In genomic region chr1:133843370-133843769, GRCm38 (mm10) we compare ENCODE assay signal across 13 mouse cellular contexts. TPM values are rescaled to one million over a fixed set of nuclear protein-coding genes. Genes with fewer than 3 reads are reported as not detected.
DNase-seq lines count a peak whose midpoint lies in the region; ATAC-seq and TF ChIP-seq lines count a peak whose summit lies in the region.
"Had no signal": no experiment of that assay in that cellular context is flagged by ENCODE, and none has a peak within 500 bp of the region (broad histone marks: within the 10 kb centered on the region; RNA-seq: fewer than 3 reads in every experiment).

No protein-coding gene starts in this region.

- H3K27me3 ChIP-seq in intestine, embryonic 14.5 days (replicated peaks; ENCODE audit: control insufficient read depth, insufficient read depth, low read length): no peaks in the 10 kb centered on the region
- H3K27me3 ChIP-seq in intestine, postnatal 0 days (replicated peaks; ENCODE audit: control insufficient read depth, insufficient read depth, low read length): no peaks in the 10 kb centered on the region
- H3K27me3 ChIP-seq in midbrain, embryonic 11.5 days (ENCODE audit: control insufficient read depth, insufficient read depth, low read length): no peaks in the 10 kb centered on the region
- no peaks in the 10 kb centered on the region for H3K27me3 ChIP-seq in midbrain, embryonic 13.5 days
- no peaks in the 10 kb centered on the region for H3K27me3 ChIP-seq in lung, embryonic 16.5 days (ENCODE audit: control insufficient read depth, insufficient read depth, low read depth, low read length)
- H3K27me3 ChIP-seq: neural tube, embryonic 13.5 days had no signal

- no peak for TF ChIP-seq CTCF in intestine, postnatal 0 days (IDR thresholded peaks at IDR 0.05; ENCODE audit: low read depth)

- no peaks in the 10 kb centered on the region for H3K36me3 ChIP-seq in intestine, embryonic 14.5 days (ENCODE audit: control insufficient read depth, insufficient read depth, low read length)
- H3K36me3 ChIP-seq in intestine, postnatal 0 days (ENCODE audit: control insufficient read depth, insufficient read depth): no peaks in the 10 kb centered on the region
- no peaks in the 10 kb centered on the region for H3K36me3 ChIP-seq in midbrain, embryonic 11.5 days (ENCODE audit: control insufficient read depth, insufficient read depth, low read length)
- H3K36me3 ChIP-seq in midbrain, embryonic 13.5 days: no peaks in the 10 kb centered on the region
- no peaks in the 10 kb centered on the region for H3K36me3 ChIP-seq in lung, embryonic 16.5 days (ENCODE audit: control insufficient read depth, insufficient read depth, low read length)
- H3K36me3 ChIP-seq: neural tube, embryonic 13.5 days had no signal

- no peak overlapping the region for H3K4me3 ChIP-seq in intestine, embryonic 14.5 days (ENCODE audit: low read depth, low read length)
- H3K4me3 ChIP-seq in intestine, postnatal 0 days (ENCODE audit: low read depth, low read length): no peak overlapping the region
- no peak overlapping the region for H3K4me3 ChIP-seq in midbrain, embryonic 11.5 days (ENCODE audit: low read depth, low read length)
- no peak overlapping the region for H3K4me3 ChIP-seq in midbrain, embryonic 13.5 days (replicated peaks)
- no peak overlapping the region for H3K4me3 ChIP-seq in lung, embryonic 16.5 days (ENCODE audit: low read length)
- H3K4me3 ChIP-seq: neural tube, embryonic 13.5 days had no signal

- peaks cover 13% of the 10 kb centered on the region; the same call in 1 of the 2 replicates for H3K4me1 ChIP-seq in intestine, embryonic 14.5 days (replicated peaks; ENCODE audit: control insufficient read depth, insufficient read depth, low read length)
- H3K4me1 ChIP-seq in intestine, postnatal 0 days (replicated peaks; ENCODE audit: control insufficient read depth, insufficient read depth, low read length): no peaks in the 10 kb centered on the region
- H3K4me1 ChIP-seq in midbrain, embryonic 11.5 days (ENCODE audit: control insufficient read depth, insufficient read depth, low read length): peaks cover 2% of the 10 kb centered on the region; the same call in 1 of the 2 replicates
- peaks cover 24% of the 10 kb centered on the region for H3K4me1 ChIP-seq in midbrain, embryonic 13.5 days (replicated peaks)
- H3K4me1 ChIP-seq in lung, embryonic 16.5 days (replicated peaks; ENCODE audit: control insufficient read depth, insufficient read depth, low read length): peaks cover 8% of the 10 kb centered on the region

- no peak overlapping the region for H3K9ac ChIP-seq in intestine, embryonic 14.5 days (ENCODE audit: low read length)
- no peak overlapping the region for H3K9ac ChIP-seq in intestine, postnatal 0 days (ENCODE audit: low read depth, low read length)
- H3K9ac ChIP-seq in midbrain, embryonic 11.5 days (ENCODE audit: low read length): no peak overlapping the region
- H3K9ac ChIP-seq in midbrain, embryonic 13.5 days (replicated peaks): no peak overlapping the region
- H3K9ac ChIP-seq in lung, embryonic 16.5 days (ENCODE audit: low read length): no peak overlapping the region
- H3K9ac ChIP-seq: neural tube, embryonic 13.5 days had no signal

- no peak for DNase-seq in intestine, embryonic 14.5 days (ENCODE audit: low spot score)
- no peak for DNase-seq in midbrain, embryonic 11.5 days (ENCODE audit: low spot score, missing footprints)
- DNase-seq in ovary, adult 18-20 months (ENCODE audit: low spot score): no peak
- no peak for DNase-seq in layer of hippocampus, adult 8-10 months (ENCODE audit: low spot score in 2 of 2)
- DNase-seq in layer of hippocampus, postnatal 10 days (ENCODE audit: low spot score in 2 of 2): no peak
- DNase-seq: adrenal gland, postnatal 36 days; cerebellum, adult 11-12 months; heart, postnatal 10 days; left cerebral cortex, postnatal 4 days had no signal

- no peak overlapping the region for H3K4me2 ChIP-seq in intestine, embryonic 14.5 days (ENCODE audit: low read length)
- no peak overlapping the region for H3K4me2 ChIP-seq in intestine, postnatal 0 days (replicated peaks; ENCODE audit: low read depth)
- no peak overlapping the region for H3K4me2 ChIP-seq in midbrain, embryonic 11.5 days
- H3K4me2 ChIP-seq in midbrain, embryonic 13.5 days (replicated peaks): no peak overlapping the region
- H3K4me2 ChIP-seq in lung, embryonic 16.5 days (ENCODE audit: low read depth, low read length): no peak overlapping the region
- H3K4me2 ChIP-seq: neural tube, embryonic 13.5 days had no signal

- no peaks in the 10 kb centered on the region for H3K9me3 ChIP-seq in intestine, embryonic 14.5 days (ENCODE audit: control insufficient read depth, low read length)
- peaks cover 5% of the 10 kb centered on the region for H3K9me3 ChIP-seq in intestine, postnatal 0 days (ENCODE audit: control insufficient read depth)
- H3K9me3 ChIP-seq in midbrain, embryonic 11.5 days (ENCODE audit: control insufficient read depth, low read length): no peaks in the 10 kb centered on the region
- no peaks in the 10 kb centered on the region for H3K9me3 ChIP-seq in midbrain, embryonic 13.5 days
- no peaks in the 10 kb centered on the region for H3K9me3 ChIP-seq in lung, embryonic 16.5 days (ENCODE audit: control insufficient read depth, low read length)
- H3K9me3 ChIP-seq: neural tube, embryonic 13.5 days had no signal

- H3K27ac ChIP-seq in intestine, embryonic 14.5 days (ENCODE audit: low read depth): 0 out of 2 replicates have a peak overlapping the region, but pooled peaks have one; percentile 13
- no peak overlapping the region for H3K27ac ChIP-seq in intestine, postnatal 0 days (ENCODE audit: low read depth, low read length)
- no peak overlapping the region for H3K27ac ChIP-seq in midbrain, embryonic 11.5 days (ENCODE audit: low read depth, low read length)
- no peak overlapping the region for H3K27ac ChIP-seq in midbrain, embryonic 13.5 days
- H3K27ac ChIP-seq in lung, embryonic 16.5 days (ENCODE audit: low read length): no peak overlapping the region
- H3K27ac ChIP-seq: neural tube, embryonic 13.5 days had no signal

- ATAC-seq in intestine, embryonic 14.5 days (replicated peaks; ENCODE audit: low FRiP score, low TSS enrichment, low read depth): no peak
- ATAC-seq in intestine, postnatal 0 days: no peak
- peak; percentile 22; the same call in 1 of the 2 replicates for ATAC-seq in midbrain, embryonic 11.5 days (ENCODE audit: low FRiP score)
- no peak for ATAC-seq in midbrain, embryonic 13.5 days
- peak; percentile 91 for ATAC-seq in lung, embryonic 16.5 days (ENCODE audit: low read depth)

- 41% methylated on average over 4 of the region's 4 CpGs for WGBS in intestine, embryonic 14.5 days
- WGBS in intestine, postnatal 0 days: 63% methylated on average over 4 of the region's 4 CpGs
- WGBS in midbrain, embryonic 11.5 days: 50% methylated on average over 4 of the region's 4 CpGs
- WGBS in midbrain, embryonic 13.5 days: 44% methylated on average over 4 of the region's 4 CpGs
- 39% methylated on average over 4 of the region's 4 CpGs for WGBS in lung, embryonic 16.5 days

RNA-seq across cellular contexts. Expression of gene Atp2b4, which starts 42.5 kb away (rescaled TPM):
- 30.7 and 32.3 TPM in 2 replicates for polyA plus RNA-seq in intestine, embryonic 14.5 days (2014; fragmentation: Nextera tagmentation; extraction: Ambion mirVana)
- polyA plus RNA-seq in intestine, postnatal 0 days (2015; fragmentation: Nextera tagmentation; extraction: Ambion mirVana): 9.8 and 11.8 TPM in 2 replicates
- polyA plus RNA-seq in midbrain, embryonic 11.5 days (2014; fragmentation: Nextera tagmentation; extraction: Ambion mirVana): 7.6 and 8.3 TPM in 2 replicates
- polyA plus RNA-seq in midbrain, embryonic 13.5 days (2015; fragmentation: Nextera tagmentation; extraction: Ambion mirVana): 7.8 and 8.2 TPM in 2 replicates
- 7.7 and 9.0 TPM in 2 replicates for polyA plus RNA-seq in lung, embryonic 16.5 days (2015; fragmentation: Nextera tagmentation; extraction: Ambion mirVana)
- 100 to 1,000 TPM in 1 of 4 experiments, 10 to 100 TPM in 3; 85.7 to 102 (median 91.8) TPM for total RNA-seq in layer of hippocampus, adult 8-10 months (2022)
- 100 to 1,000 TPM; 102 to 107 TPM for total RNA-seq in layer of hippocampus, postnatal 10 days (2021)

Comparison
In these comparisons a context has a peak if more than half of its experiments do, and no peak if none do; other contexts are left out.
1. ATAC-seq: peak in midbrain, embryonic 11.5 days (single experiment) and lung, embryonic 16.5 days (single experiment); none in intestine, embryonic 14.5 days (single experiment), intestine, postnatal 0 days (single experiment) and midbrain, embryonic 13.5 days (single experiment).